Mouse (Mus musculus): ENCODE results near the gene Rdx.

- TF ChIP-seq CTCF (IDR thresholded peaks at IDR 0.05; ENCODE audit: low read depth) (no peak), EP300 (IDR thresholded peaks at IDR 0.05; ENCODE audit: low read depth) (no peak)
These were observed 9.5 kb upstream of the Rdx start for GRCm38 (mm10) chr9:52037493-52037892.

Data from liver, postnatal 0 days (tissue).